Mouse (Mus musculus) c-Kit-positive CD71-negative TER-119-negative erythroid progenitor cells, embryonic 14.5 days (primary cell): Measurements from ENCODE around the gene Iyd.

ENCODE experiments used
- DNase-seq: peaks from one replicate; pipeline ENCODE4 v3.0.0-alpha.2; 2013; ENCODE audit warnings: low read depth

The Iyd gene

DNA sequence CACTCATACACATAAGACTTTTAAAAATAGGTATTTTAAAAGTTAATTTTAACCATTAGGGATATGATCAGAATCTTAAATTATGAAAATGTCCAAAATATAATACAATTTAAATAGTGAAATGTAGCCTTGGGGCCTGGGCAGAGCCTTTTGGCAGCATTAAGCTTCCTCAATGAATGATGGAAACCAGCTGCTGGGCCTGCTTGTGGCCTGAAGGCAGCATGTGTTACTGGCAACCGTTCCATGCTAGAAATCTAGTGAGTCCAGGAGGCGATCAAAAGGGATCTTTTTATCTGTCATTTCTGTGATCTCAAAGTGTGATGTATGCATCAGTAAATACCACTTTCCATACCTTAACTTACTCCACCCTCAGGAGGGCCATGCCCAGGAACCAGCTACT lies 9.3 kb downstream of the Iyd start:
- no peak for DNase-seq

DNA sequence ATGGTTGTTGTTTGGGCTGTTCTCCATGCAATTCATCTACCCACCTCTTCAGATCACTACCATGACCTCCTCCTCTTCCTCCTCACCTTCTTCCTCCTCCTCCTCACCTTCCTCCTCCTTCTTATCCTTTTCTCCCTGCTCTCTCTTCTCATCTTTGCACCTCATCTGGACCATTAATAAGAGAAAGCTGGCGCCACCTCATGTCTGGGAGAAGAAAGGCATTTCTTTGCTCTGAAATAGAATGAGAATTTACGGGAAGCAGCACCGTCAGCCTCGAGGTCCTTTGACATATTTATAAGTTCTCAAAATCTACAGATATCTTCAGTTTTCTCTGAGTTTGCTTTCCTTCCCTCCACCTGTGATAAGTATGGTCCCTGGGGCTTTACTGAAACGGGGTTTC lies 15.1 kb downstream of the Iyd start:
- DNase-seq, result no peak

DNA sequence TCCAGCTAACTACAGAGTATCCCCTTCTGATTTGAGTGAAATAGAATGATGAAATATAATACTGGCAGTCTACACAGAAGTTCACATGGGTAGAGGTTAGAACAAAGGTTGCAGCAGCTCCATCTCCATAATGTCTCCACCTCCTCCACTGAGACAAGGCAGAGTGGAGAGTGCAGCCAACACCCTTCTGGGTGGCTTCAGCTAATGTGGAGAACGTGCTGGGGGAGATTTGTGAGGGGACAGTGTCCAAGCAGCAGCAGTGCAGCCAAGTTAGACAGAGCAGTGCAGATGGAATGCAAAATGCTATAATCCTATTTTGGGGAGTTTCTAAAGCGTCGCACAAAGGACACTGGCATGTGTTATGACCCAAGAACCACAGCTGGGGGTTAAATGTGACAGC lies 16.5 kb downstream of the Iyd start:
- DNase-seq, result no peak

DNA sequence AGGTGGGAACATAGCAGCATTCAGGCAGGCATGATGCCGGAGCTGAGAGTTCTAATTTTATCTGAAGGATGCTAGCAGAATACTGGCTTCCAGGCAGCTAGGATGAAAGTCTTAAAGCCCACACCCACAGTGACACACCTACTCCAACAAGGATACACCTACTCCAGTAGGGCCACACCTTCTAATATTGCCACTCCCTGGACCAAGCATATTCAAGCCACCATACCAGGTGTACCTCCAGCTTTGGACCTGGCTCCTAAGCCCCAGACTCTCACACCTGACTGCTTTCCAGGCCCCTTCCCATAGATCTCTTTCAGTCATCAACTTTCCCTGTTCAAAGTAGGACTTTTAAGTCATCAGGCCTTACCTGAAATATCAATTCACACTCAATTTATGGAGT lies 19.1 kb downstream of the Iyd start:
- no peak for DNase-seq

DNA sequence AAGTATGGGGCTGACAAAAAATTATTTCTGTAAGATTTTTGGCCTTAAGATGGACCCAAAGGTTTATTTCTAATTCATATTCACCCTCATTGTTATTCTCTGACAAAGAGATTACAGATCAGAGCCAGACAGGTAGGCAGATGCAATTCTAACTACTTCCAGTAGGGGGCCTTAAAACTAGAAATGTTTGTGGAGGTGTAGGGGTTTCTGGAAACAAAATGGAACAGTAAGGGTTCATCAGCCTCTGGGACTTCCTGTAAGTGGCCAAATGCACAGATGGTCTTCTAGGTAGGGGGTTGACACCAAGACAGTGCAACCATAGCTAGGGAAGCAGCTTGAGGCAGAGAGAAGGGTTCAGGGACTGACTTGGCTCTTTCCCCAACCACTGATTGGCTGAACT lies 22.1 kb downstream of the Iyd start:
- DNase-seq, result peak; percentile 12

DNA sequence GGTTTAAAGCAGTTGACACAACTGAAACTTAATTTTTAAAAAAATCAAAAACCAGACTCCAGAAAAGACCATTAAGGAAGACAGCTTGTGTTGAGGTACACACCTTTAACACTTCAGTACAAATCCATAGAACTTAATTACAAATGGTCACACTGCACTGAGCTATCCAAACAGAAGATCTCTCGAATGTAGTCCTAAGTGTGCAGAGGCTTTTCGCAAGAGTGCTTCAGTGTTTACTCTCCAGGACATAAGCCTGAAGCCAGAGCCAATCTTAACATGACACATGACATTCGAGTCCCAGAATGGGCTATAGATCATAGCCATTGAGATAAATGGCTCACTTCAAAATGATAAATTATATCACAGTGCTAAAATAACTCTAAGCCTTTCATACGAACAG lies 25.1 kb downstream of the Iyd start:
- no peak for DNase-seq

DNA sequence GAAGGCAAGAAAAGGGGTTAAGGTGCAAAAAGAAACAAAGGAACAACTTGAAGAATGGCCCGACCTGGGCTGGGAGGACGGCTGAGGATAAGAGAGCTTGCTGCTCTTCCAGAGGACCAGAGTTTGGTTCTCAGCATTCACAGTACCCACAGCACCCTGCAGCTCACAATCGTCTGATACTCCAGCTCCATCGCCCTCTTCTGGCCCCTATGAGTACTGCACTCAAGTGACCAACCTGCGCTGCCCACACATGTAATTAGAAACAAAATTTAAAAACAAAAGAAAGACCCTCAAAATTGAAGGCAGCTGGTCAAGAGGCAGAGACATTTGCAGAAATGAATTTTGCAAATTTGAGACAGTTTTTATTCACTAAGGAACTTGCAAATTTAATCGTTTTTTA lies 27.8 kb downstream of the Iyd start:
- peak; percentile 4 for DNase-seq

DNA sequence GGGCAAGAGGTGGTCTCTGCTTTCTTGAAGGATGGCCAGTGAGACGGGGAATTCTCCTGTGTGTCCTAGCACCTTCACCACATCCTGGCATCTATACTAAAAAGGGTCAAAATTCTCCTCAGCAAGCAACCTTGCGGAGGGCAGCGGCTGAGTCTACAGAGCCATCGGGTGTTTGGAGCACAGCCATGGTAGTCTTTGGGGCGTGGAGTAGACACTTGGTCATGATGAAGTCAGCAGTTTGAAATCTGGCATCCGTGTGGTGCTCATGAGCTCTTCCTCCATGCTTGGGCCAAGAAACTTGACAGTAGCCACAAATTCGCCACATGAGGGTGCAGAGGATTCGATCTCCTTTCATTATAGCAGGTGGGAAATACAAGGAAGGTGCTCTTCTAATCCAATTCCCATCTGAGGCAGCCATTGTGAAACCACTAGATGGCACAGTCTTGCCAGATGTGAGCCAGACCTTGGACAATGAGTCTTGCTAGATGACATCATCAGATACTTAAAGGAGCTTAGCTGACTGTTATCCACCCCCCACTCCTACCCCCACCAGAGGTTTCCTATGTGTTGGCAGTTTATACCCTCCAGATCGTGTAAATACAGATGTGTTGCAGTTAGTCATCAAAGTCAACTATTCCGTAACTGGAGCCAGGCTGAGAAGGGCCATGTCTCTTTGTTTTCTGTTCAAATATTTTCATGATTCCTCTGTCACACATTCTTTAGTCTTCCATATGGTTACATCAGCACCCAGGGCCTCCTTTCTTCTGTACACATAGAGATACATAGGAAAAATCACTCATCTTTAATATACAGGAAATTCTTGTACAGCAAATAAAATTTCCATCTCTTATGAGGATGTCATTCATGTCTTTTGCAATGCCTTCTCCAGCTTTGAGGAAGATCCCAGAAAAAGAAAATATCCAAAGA lies 32.9 kb downstream of the Iyd start:
- peak; percentile 9 for DNase-seq

DNA sequence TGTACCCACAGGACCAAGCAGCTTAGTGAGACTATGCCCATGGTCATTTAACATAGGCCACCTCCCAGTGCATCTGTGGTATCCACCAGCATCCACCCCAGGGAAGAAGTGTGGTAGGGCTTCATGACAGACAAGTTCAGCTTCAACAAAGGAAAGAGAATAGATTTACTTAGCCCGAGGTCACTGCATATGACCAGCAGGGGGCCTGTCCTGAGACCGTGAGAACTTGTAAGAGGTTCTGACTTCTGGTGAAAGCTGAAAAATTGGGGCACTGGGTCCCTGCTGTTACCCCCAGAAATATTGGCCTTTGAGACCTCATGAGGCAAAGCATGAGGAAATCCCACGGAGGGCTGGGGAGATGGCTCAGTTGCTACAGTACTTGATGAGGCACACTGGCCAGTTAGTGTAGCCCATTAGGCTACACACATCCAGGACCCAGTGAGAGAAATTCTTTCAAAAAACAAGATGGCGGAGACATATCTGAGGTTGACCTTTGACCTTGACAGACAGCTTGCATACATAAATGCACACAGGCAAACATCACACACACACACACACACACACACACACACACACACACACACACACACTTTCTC lies 34.0 kb downstream of the Iyd start:
- DNase-seq, result peak; percentile 6

DNA sequence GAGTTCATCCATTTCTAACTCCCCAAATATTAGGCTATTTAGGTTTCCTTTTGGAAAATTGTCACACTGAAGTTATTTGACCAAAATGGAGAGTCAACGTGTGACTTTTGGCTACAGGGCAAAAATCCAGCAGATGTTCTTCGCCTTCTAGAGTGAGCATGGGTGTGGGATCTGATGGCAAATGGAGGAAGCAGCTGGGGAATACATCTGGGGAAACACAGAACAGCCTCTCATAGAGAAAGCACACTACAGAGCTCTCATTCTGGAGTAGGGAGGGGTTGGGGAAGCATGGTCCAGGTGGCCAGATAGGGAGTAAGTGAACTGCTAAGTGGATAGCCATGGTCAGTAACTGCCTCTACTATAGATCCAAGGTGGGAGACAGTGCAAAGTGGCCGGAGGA lies 50.6 kb downstream of the Iyd start:
- DNase-seq, result no peak

DNA sequence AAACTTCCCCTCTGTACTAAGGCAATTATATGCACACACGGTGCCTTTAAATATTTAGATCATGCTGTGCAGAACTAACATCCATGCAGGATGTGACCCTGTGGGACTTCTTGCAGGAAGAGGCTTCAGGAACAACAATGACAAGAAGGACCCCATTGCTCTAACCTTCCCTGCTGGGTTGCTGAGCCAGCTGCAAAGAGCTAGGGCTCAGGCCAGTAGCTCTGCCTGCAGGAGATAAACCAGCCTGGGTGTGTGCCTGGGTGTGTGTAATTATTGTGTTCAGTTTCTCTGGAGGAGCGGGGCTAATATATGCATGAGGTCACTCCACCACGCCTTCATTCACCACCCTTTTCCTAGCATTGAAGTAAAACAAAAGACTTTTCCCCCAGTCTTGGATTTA lies 51.8 kb downstream of the Iyd start:
- no peak for DNase-seq

DNA sequence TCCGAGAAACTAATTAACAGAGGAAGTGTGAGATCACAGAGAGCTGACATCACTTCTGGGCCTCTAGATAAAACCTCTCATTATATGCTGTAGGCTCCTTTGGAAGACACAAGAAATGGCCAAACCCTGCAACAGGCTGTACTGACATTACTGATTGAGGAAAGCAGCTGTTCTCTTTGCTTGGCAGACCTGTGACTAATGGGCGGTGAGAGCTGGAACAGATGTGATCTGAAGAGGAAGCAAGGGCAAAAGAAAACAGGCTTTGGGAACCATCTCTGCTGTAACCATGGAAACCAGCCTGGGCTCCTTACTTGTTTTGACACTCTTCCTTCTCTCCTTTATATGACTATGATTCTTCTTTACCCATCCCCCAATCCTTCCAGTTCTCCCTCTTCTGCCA lies 56.7 kb downstream of the Iyd start:
- no peak for DNase-seq

DNA sequence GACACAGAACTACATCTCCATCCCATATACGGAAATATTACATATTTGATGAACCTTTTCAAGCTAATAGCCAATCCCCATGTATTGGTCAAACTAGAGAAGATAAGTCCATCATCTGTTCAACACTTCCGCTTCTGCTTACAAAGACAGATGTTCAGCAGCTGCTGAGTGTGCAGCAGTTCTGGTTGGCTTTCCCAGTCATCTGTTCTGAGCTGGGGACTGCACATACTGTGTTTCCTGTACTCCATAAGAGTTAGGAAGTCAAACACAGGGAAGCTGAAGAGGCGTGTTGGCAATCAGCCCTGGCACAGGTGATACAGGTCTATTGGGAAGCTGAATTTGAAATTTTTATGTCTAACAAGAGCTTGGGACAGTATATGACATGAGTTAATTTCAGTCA lies 57.7 kb downstream of the Iyd start:
- no peak for DNase-seq
